Comparison of ENCODE assay signal across 15 mouse cellular contexts in the genomic region with DNA sequence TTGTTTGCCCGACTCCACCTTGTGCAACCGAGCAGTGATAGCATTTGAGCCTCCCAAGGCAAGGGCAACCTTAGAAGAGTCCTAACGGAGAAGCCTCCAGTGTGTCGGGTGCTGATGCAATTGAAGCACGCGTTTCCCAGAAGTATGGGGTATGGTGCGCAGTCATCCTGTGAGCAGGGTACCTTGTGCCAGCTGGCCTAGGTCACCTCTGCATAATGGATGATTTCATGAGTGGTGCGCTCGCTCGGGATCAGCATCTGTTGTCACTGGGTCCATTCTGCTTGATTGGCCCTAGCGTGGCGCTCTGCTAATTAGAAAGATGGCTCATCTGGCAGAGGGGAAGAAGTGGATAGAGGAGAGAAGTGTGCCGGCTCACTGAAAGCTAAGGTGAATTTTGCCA. TPM values are rescaled to one million over a fixed set of nuclear protein-coding genes. Genes with fewer than 3 reads are reported as not detected.
DNase-seq lines count a peak whose midpoint lies in the region; ATAC-seq lines count a peak whose summit lies in the region.
"Had no signal": no experiment of that assay in that cellular context is flagged by ENCODE, and none has a peak within 500 bp of the region (broad histone marks: within the 10 kb centered on the region; RNA-seq: fewer than 3 reads in every experiment).

No protein-coding gene starts in this region.

- no peaks in the 10 kb centered on the region for H3K9me3 ChIP-seq in hindbrain, embryonic 11.5 days (ENCODE audit: control insufficient read depth, low read length)
- no peaks in the 10 kb centered on the region for H3K9me3 ChIP-seq in hindbrain, embryonic 10.5 days
- no peaks in the 10 kb centered on the region for H3K9me3 ChIP-seq in forebrain, embryonic 12.5 days
- no peaks in the 10 kb centered on the region for H3K9me3 ChIP-seq in hindbrain, embryonic 13.5 days
- no peaks in the 10 kb centered on the region for H3K9me3 ChIP-seq in neural tube, embryonic 14.5 days (ENCODE audit: control insufficient read depth, low read length)
- no peaks in the 10 kb centered on the region for H3K9me3 ChIP-seq in kidney, embryonic 14.5 days (ENCODE audit: control insufficient read depth, low read length)
- H3K9me3 ChIP-seq: lung, embryonic 15.5 days had no signal

- no peaks in the 10 kb centered on the region for H3K36me3 ChIP-seq in hindbrain, embryonic 11.5 days (ENCODE audit: control insufficient read depth, insufficient read depth, low read length)
- H3K36me3 ChIP-seq in hindbrain, embryonic 10.5 days: peaks cover 23% of the 10 kb centered on the region
- H3K36me3 ChIP-seq in forebrain, embryonic 12.5 days (replicated peaks): peaks cover 3% of the 10 kb centered on the region; the same call in 1 of the 2 replicates
- H3K36me3 ChIP-seq in hindbrain, embryonic 13.5 days: peaks cover 5% of the 10 kb centered on the region
- H3K36me3 ChIP-seq in neural tube, embryonic 14.5 days (ENCODE audit: control insufficient read depth, insufficient read depth, low read length): no peaks in the 10 kb centered on the region
- H3K36me3 ChIP-seq in kidney, embryonic 14.5 days (ENCODE audit: control insufficient read depth, insufficient read depth, low read length): no peaks in the 10 kb centered on the region
- H3K36me3 ChIP-seq: lung, embryonic 15.5 days had no signal

- WGBS in hindbrain, embryonic 11.5 days: 93% methylated on average over 13 of the region's 13 CpGs
- 91% methylated on average over 13 of the region's 13 CpGs for WGBS in hindbrain, embryonic 10.5 days
- 80% methylated on average over 13 of the region's 13 CpGs for WGBS in forebrain, embryonic 12.5 days
- WGBS in hindbrain, embryonic 13.5 days: 67% methylated on average over 13 of the region's 13 CpGs
- 69% methylated on average over 13 of the region's 13 CpGs for WGBS in neural tube, embryonic 14.5 days
- WGBS in kidney, embryonic 14.5 days: 93% methylated on average over 13 of the region's 13 CpGs

- DNase-seq in hindbrain, embryonic 11.5 days (ENCODE audit: low spot score): no peak
- no peak for DNase-seq in hindbrain, embryonic 10.5 days (ENCODE audit: low spot score)
- DNase-seq in lung, postnatal 4 days: no peak
- DNase-seq: B cell, adult 2 months; heart, adult 2 months; kidney, postnatal 25 days; thymus, postnatal 36 days had no signal

- H3K27ac ChIP-seq in hindbrain, embryonic 11.5 days (ENCODE audit: low read depth, low read length): no peak overlapping the region
- no peak overlapping the region for H3K27ac ChIP-seq in hindbrain, embryonic 10.5 days
- H3K27ac ChIP-seq in forebrain, embryonic 12.5 days: no peak overlapping the region
- no peak overlapping the region for H3K27ac ChIP-seq in hindbrain, embryonic 13.5 days
- no peak overlapping the region for H3K27ac ChIP-seq in neural tube, embryonic 14.5 days (ENCODE audit: low read depth, low read length)
- H3K27ac ChIP-seq in kidney, embryonic 14.5 days (ENCODE audit: low read depth, low read length): no peak overlapping the region
- H3K27ac ChIP-seq: heart, adult 2 months; lung, embryonic 15.5 days; stomach, postnatal 0 days had no signal

- no peaks in the 10 kb centered on the region for H3K27me3 ChIP-seq in hindbrain, embryonic 11.5 days (ENCODE audit: control insufficient read depth, insufficient read depth, low read length)
- H3K27me3 ChIP-seq in hindbrain, embryonic 10.5 days (ENCODE audit: insufficient read depth, poor library complexity, severe bottlenecking): no peaks in the 10 kb centered on the region
- H3K27me3 ChIP-seq in forebrain, embryonic 12.5 days: no peaks in the 10 kb centered on the region
- no peaks in the 10 kb centered on the region for H3K27me3 ChIP-seq in hindbrain, embryonic 13.5 days
- no peaks in the 10 kb centered on the region for H3K27me3 ChIP-seq in neural tube, embryonic 14.5 days (ENCODE audit: control insufficient read depth, insufficient read depth, low read length)
- no peaks in the 10 kb centered on the region for H3K27me3 ChIP-seq in kidney, embryonic 14.5 days (ENCODE audit: control insufficient read depth, insufficient read depth, low read length)

- no peak overlapping the region for H3K4me3 ChIP-seq in hindbrain, embryonic 11.5 days (ENCODE audit: low read depth, low read length)
- no peak overlapping the region for H3K4me3 ChIP-seq in hindbrain, embryonic 10.5 days
- no peak overlapping the region for H3K4me3 ChIP-seq in forebrain, embryonic 12.5 days (replicated peaks)
- H3K4me3 ChIP-seq in hindbrain, embryonic 13.5 days: no peak overlapping the region
- no peak overlapping the region for H3K4me3 ChIP-seq in neural tube, embryonic 14.5 days (ENCODE audit: low read depth, low read length)
- H3K4me3 ChIP-seq in kidney, embryonic 14.5 days (ENCODE audit: low read length): no peak overlapping the region
- H3K4me3 ChIP-seq: heart, adult 2 months; lung, embryonic 15.5 days had no signal

- H3K4me2 ChIP-seq in hindbrain, embryonic 11.5 days (replicated peaks; ENCODE audit: low read depth, low read length): no peak overlapping the region
- no peak overlapping the region for H3K4me2 ChIP-seq in forebrain, embryonic 12.5 days
- no peak overlapping the region for H3K4me2 ChIP-seq in hindbrain, embryonic 13.5 days
- no peak overlapping the region for H3K4me2 ChIP-seq in neural tube, embryonic 14.5 days (ENCODE audit: low read depth, low read length)
- no peak overlapping the region for H3K4me2 ChIP-seq in kidney, embryonic 14.5 days (replicated peaks; ENCODE audit: low read depth, low read length)
- H3K4me2 ChIP-seq: liver, embryonic 11.5 days; lung, embryonic 15.5 days had no signal

- H3K9ac ChIP-seq in hindbrain, embryonic 11.5 days (ENCODE audit: low read depth, low read length): no peak overlapping the region
- no peak overlapping the region for H3K9ac ChIP-seq in forebrain, embryonic 12.5 days
- H3K9ac ChIP-seq in hindbrain, embryonic 13.5 days: no peak overlapping the region
- H3K9ac ChIP-seq in neural tube, embryonic 14.5 days (replicated peaks; ENCODE audit: low read depth, low read length): no peak overlapping the region
- no peak overlapping the region for H3K9ac ChIP-seq in kidney, embryonic 14.5 days (ENCODE audit: low read depth, low read length)
- H3K9ac ChIP-seq: lung, embryonic 15.5 days had no signal

- no peaks in the 10 kb centered on the region for H3K4me1 ChIP-seq in hindbrain, embryonic 11.5 days (replicated peaks; ENCODE audit: control insufficient read depth, insufficient read depth, low read length)
- H3K4me1 ChIP-seq in hindbrain, embryonic 10.5 days (replicated peaks): peaks cover 4% of the 10 kb centered on the region
- H3K4me1 ChIP-seq in forebrain, embryonic 12.5 days: no peaks in the 10 kb centered on the region
- peaks cover 18% of the 10 kb centered on the region for H3K4me1 ChIP-seq in hindbrain, embryonic 13.5 days (replicated peaks)
- H3K4me1 ChIP-seq in neural tube, embryonic 14.5 days (ENCODE audit: control insufficient read depth, insufficient read depth, low read length): no peaks in the 10 kb centered on the region
- 0 out of 2 replicates have a peak, but pooled peaks cover 3% of the 10 kb centered on the region for H3K4me1 ChIP-seq in kidney, embryonic 14.5 days (ENCODE audit: control insufficient read depth, insufficient read depth, low read length)

- ATAC-seq in hindbrain, embryonic 11.5 days (ENCODE audit: low FRiP score): peak; percentile 57; the same call in 1 of the 2 replicates
- ATAC-seq in forebrain, embryonic 12.5 days (ENCODE audit: low FRiP score): peak; percentile 52; the same call in 1 of the 2 replicates
- ATAC-seq in hindbrain, embryonic 13.5 days (ENCODE audit: low FRiP score): peak; percentile 73
- peak; percentile 81 for ATAC-seq in neural tube, embryonic 14.5 days (ENCODE audit: low read depth)
- ATAC-seq in kidney, embryonic 14.5 days (ENCODE audit: low FRiP score, low TSS enrichment): no peak
- ATAC-seq: intestine, postnatal 0 days had no signal

RNA-seq across cellular contexts. Expression of gene Crim1, which starts 37.9 kb away (rescaled TPM):
- 5.8 TPM in 2 replicates for polyA plus RNA-seq in hindbrain, embryonic 11.5 days (2014; fragmentation: Nextera tagmentation; extraction: Ambion mirVana)
- 3.4 and 4.3 TPM in 2 replicates for polyA plus RNA-seq in hindbrain, embryonic 10.5 days (2016; fragmentation: Nextera tagmentation; extraction: Ambion mirVana)
- polyA plus RNA-seq in forebrain, embryonic 12.5 days (2016; fragmentation: Nextera tagmentation; extraction: Ambion mirVana): 3.1 and 3.8 TPM in 2 replicates
- polyA plus RNA-seq in hindbrain, embryonic 13.5 days (2015; fragmentation: Nextera tagmentation; extraction: Ambion mirVana): 9.8 and 10.4 TPM in 2 replicates
- 20.1 and 22.8 TPM in 2 replicates for polyA plus RNA-seq in neural tube, embryonic 14.5 days (2014; fragmentation: Nextera tagmentation; extraction: Ambion mirVana)
- polyA plus RNA-seq in kidney, embryonic 14.5 days (2014; fragmentation: Nextera tagmentation; extraction: Ambion mirVana): 6.1 and 9.4 TPM in 2 replicates
